Mouse (Mus musculus) heart, embryonic 10.5 days (tissue): ENCODE data around the gene Olfr1420. TPM values are rescaled to one million over a fixed set of nuclear protein-coding genes. Genes with fewer than 3 reads are reported as not detected.
"Not testable (repeated sequence)": the region's sequence is repeated elsewhere in the genome, so short reads cannot be mapped to it uniquely, and the experiment has no call there.

Experiments
- DNase-seq: peaks from one replicate; pipeline ENCODE4 v3.0.0-alpha.2; 2017; ENCODE audit warnings: low spot score
- H3K27ac ChIP-seq: fragments of 300-500 bp; sonication (generic); 2 replicates; pipeline ENCODE4 v1.5.1; 2016; ENCODE audit warnings: mild to moderate bottlenecking
- H3K27me3 ChIP-seq: fragments of 300-500 bp; sonication (generic); 2 replicates; pipeline ENCODE4 v1.6.1; 2016; ENCODE audit warnings: mild to moderate bottlenecking; ENCODE audit not compliant: poor library complexity, insufficient read depth, severe bottlenecking
- H3K36me3 ChIP-seq: fragments of 300-500 bp; sonication (generic); 2 replicates; pipeline ENCODE4 v1.6.1; 2016; ENCODE audit warnings: mild to moderate bottlenecking, moderate library complexity
- H3K4me1 ChIP-seq: fragments of 300-500 bp; sonication (generic); 2 replicates; pipeline ENCODE4 v1.6.1; 2016; ENCODE audit warnings: mild to moderate bottlenecking
- H3K4me3 ChIP-seq: fragments of 300-500 bp; sonication (generic); 2 replicates; pipeline ENCODE4 v1.5.1; 2016; ENCODE audit warnings: mild to moderate bottlenecking, moderate library complexity
- H3K9me3 ChIP-seq: fragments of 300-500 bp; sonication (generic); 2 replicates; pipeline ENCODE4 v1.6.1; 2016; ENCODE audit warnings: mild to moderate bottlenecking, moderate library complexity
- WGBS: fragments of 180-500 bp; shearing (Covaris S2); methylation state at CpG from one replicate; pipeline ENCODE4 v1.1.7; 2016; 5-methylcytosine and 5-hydroxymethylcytosine counted together
- microRNA-seq: library from miRNA; unstranded; fragments of <30 nt; microRNA quantifications from one replicate; pipeline ENCODE4, GENCODE M21; 2017
- polyA plus RNA-seq: library from polyadenylated mRNA; unstranded; fragments of >200 nt; fragmentation: Nextera tagmentation; extraction: Ambion mirVana; gene quantifications from 2 replicates; pipeline ENCODE4 v1.2.1, GENCODE M21; 2016

Gene Olfr1420
- polyA plus RNA-seq, 1 experiment from 2014 or later: 0.11 TPM

DNA sequence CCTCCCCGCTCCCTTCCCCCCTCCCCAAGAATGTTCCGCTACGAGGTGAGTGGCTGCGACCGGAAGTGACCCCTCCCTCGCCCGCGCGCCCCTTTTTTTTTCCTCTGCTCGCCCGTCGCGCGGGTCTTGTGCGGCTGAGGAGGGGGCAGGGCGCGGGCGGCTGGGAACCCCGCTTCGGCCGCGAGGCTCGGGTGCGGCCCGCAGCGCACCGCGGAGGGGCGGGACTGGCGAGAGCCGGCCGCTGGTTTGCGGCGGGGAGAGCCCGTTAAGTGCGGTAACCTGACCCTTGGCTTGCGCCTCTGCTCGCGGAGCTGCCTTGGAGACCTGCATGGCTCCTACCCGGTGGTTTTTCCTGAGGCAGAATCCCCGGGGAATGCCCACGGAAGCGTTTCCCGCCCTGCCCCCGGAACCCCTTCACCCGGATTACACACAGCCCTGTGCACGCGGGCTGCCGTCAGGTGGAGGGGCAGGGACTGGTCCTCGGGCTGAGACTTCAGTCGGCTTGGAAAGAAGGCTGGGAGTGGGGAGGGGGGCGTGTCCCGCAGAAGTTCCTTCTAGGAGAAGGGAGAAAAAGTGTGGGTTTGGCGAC is 26.3 kb downstream of the Olfr1420 start:
- under 1% methylated on average over 49 of the region's 54 CpGs for WGBS
- Histone ChIP-seq H3K4me1 (peaks cover 12% of the 10 kb centered on the region; the same call in 1 of the 2 replicates), H3K4me3 (peak overlapping the region; percentile 83), H3K27ac (peak overlapping the region; percentile 96), H3K27me3 (no peaks in the 10 kb centered on the region), H3K36me3 (peaks cover 19% of the 10 kb centered on the region), H3K9me3 (no peaks in the 10 kb centered on the region)
- DNase-seq: peak; percentile 87

DNA sequence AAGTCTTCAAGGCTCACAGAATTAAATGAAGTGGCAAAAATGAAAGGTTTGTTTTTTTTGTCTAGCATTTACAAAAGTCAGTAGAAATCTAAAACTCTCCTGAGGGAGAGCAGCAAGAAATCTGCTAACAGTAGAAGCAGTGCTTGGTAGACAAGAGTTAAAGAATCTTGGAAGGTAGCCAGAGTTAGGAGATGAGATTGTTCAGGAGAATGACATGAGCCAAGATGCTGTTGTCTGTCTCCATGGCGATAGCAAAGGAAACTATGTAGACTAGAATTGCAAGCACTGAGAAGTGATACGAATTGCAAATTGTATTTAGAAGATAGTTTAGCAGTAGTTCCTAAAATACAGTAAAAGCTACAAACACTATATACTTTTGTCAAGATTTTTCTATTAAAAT is 29.4 kb downstream of the Olfr1420 start:
- H3K9me3 ChIP-seq: no peaks in the 10 kb centered on the region
- DNase-seq: no peak
- no peaks in the 10 kb centered on the region for H3K27me3 ChIP-seq
- H3K4me3 ChIP-seq: no peak overlapping the region
- 49% methylated on average over 2 of the region's 2 CpGs for WGBS
- peaks cover 12% of the 10 kb centered on the region; the same call in 1 of the 2 replicates for H3K4me1 ChIP-seq
- peaks cover 34% of the 10 kb centered on the region for H3K36me3 ChIP-seq
- no peak overlapping the region for H3K27ac ChIP-seq

DNA sequence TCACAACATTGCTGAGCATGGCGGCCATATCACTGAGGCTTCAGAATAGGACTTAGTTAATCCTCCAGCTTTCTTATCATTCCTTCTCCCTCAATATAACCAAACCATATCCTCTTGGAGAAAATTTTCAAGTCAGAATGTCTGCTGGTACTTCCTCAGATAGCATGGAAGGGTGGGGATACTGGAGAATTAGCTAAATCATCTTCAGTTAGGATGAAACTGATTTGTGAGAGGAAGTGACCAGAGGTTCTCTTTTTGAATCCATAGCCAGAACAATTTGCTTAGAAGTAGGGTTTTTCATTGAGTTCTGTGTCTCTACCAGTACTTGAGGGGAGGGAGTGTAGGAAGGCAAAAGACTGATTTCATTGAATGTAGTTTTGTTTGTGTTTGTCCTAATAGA is 35.7 kb downstream of the Olfr1420 start:
- Histone ChIP-seq H3K27me3 (no peaks in the 10 kb centered on the region), H3K36me3 (peaks cover 79% of the 10 kb centered on the region), H3K4me3 (no peak overlapping the region), H3K27ac (no peak overlapping the region), H3K4me1 (no peaks in the 10 kb centered on the region), H3K9me3 (no peaks in the 10 kb centered on the region)
- WGBS: 85% methylated on average over 1 of the region's 1 CpGs
- DNase-seq: no peak

DNA sequence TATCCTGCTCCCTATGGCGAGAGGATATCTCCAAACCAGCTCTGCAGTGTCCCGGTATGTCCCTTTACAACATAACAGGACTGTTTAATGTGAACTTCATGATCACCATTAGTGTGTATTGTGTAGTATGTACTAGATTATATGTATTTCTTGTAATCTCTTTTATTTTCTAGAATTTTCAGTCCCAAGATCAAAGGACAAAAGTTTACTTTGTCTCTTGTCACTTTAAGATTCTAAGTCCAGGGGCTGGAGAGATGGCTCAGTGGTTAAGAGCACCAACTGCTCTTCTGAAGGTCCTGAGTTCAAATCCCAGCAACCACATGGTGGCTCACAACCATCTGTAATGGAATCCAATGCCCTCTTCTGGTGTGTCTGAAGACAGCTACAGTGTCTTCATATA is 36.1 kb downstream of the Olfr1420 start:
- H3K27me3 ChIP-seq, H3K4me1 ChIP-seq, H3K9me3 ChIP-seq, H3K4me3 ChIP-seq, DNase-seq, H3K27ac ChIP-seq: not testable (repeated sequence)
- WGBS: 94% methylated on average over 2 of the region's 2 CpGs
- H3K36me3 ChIP-seq: peaks cover 81% of the 10 kb centered on the region

DNA sequence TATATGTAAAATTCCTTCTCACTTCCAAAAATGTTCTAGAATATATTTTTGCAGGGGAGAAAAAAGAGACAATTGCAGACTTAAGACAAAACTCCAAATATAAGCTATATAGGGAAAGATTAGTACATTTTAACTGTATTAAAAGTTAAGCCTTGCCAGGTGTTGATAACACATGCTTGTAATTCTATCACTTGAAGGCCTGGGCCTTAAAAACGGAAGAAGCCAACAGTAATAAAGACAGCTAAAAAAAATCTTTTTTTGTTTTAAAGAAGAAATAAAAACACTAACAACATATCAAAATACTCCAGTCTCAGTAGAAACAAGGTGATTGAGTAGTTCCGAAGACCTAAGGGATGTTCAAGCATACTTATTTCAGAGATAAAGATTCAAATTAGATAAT is 40.0 kb downstream of the Olfr1420 start:
- WGBS: 84% methylated on average over 2 of the region's 2 CpGs
- Histone ChIP-seq H3K4me3 (no peak overlapping the region), H3K36me3 (peaks cover 96% of the 10 kb centered on the region), H3K27ac (no peak overlapping the region), H3K27me3 (no peaks in the 10 kb centered on the region), H3K4me1 (no peaks in the 10 kb centered on the region), H3K9me3 (no peaks in the 10 kb centered on the region)
- DNase-seq: no peak

DNA sequence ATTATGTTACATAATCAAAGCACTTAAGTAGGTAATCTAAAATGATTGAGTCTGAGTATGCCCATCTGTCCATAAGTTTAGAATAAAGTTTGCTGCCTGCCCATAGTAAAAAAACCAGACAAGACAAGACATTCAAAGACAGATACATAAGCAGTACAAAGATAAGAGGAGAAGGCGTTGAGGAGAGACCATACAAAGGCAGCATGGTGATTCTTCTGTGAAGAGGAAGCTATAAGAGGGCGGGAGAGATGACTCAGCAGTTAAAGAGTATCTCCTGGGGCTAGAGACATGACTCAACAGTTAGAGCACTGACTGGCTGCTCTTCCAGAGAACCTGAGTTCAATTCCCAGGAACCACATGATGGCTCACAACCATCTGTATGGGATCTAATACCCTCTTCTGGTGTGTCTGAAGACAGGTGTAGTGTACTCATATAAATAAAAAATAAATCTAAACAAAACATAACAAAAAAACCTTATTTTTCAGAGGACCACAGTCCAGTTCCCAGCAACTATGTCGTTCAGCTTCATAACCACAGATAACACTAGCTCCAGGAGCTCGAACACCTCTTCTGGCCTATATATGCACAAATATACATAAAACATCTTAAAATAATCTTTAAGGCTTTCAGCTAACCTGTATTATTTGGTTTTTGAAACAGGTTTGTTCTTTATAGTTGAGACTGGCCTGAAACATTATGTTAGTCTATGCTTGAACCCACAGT is 41.8 kb downstream of the Olfr1420 start:
- H3K36me3 ChIP-seq: peaks cover 98% of the 10 kb centered on the region
- no peak for DNase-seq
- WGBS: 71% methylated on average over 4 of the region's 4 CpGs
- H3K4me1 ChIP-seq: no peaks in the 10 kb centered on the region
- H3K4me3 ChIP-seq: no peak overlapping the region
- H3K27me3 ChIP-seq: no peaks in the 10 kb centered on the region
- no peaks in the 10 kb centered on the region for H3K9me3 ChIP-seq
- H3K27ac ChIP-seq: no peak overlapping the region

DNA sequence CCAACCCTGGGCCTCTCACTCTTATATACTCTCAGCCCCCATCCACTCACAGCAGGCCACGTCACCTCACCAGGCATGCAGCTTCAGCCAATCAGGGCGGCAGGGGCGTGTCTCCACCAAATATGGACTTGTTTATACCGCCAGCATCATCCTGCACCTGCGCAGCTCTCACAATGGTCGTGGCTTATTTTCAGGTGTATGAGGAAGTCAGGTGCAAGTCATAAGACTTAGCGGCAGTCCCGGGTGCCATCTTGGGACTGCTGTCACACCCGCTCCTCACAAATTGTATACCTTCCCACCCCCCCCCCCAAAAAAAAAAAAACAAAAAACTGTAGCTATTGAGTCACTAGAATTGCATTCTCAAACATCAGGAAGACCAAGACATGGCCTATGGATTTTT is 60.1 kb downstream of the Olfr1420 start:
- peaks cover 45% of the 10 kb centered on the region for H3K36me3 ChIP-seq
- DNase-seq: not testable (repeated sequence)

More for the DNA sequence above, 60.1 kb downstream of the Olfr1420 start:
- H3K4me3 ChIP-seq, H3K4me1 ChIP-seq, H3K9me3 ChIP-seq, H3K27me3 ChIP-seq, H3K27ac ChIP-seq: not testable (repeated sequence)
- 97% methylated on average over 9 of the region's 9 CpGs for WGBS

Small RNA genes within 50 kb of the gene (microRNA-seq; reads per million reads assigned to microRNA genes)
- 9.8 reads per million, percentile 24 among the genes with 10 or more reads in this experiment for gene Mir6994

Other genes starting within 250 kb of the Olfr1420 start
- not detected in 2 replicates for gene Ms4a3, start 245.7 kb upstream of the Olfr1420 start, polyA plus RNA-seq
- gene Oosp2, start 226.0 kb upstream of the Olfr1420 start, polyA plus RNA-seq: not detected in 2 replicates
- not detected in 2 replicates for gene Oosp1, start 195.4 kb upstream of the Olfr1420 start, polyA plus RNA-seq
- gene Oosp3, start 189.5 kb upstream of the Olfr1420 start, polyA plus RNA-seq: not detected in 2 replicates
- not detected in 2 replicates for gene Gif, start 139.0 kb upstream of the Olfr1420 start, polyA plus RNA-seq
- 73.0 and 74.7 TPM in 2 replicates for gene Mrpl16, start 116.2 kb upstream of the Olfr1420 start, polyA plus RNA-seq
- 7.5 and 11.6 TPM in 2 replicates for gene Stx3, start 67.2 kb upstream of the Olfr1420 start, polyA plus RNA-seq
- not detected in 2 replicates for gene Olfr1417, start 47.3 kb upstream of the Olfr1420 start, polyA plus RNA-seq
- gene Olfr1418, start 25.5 kb upstream of the Olfr1420 start, polyA plus RNA-seq: not detected in 2 replicates
- gene Olfr1419, start 11.5 kb upstream of the Olfr1420 start, polyA plus RNA-seq: not detected in 2 replicates
- 19.8 and 20.6 TPM in 2 replicates for gene Patl1, start 25.8 kb downstream of the Olfr1420 start, polyA plus RNA-seq
- 4.7 and 5.8 TPM in 2 replicates for gene Osbp, start 79.4 kb downstream of the Olfr1420 start, polyA plus RNA-seq
- gene Olfr1423, start 154.8 kb downstream of the Olfr1420 start, polyA plus RNA-seq: 0.05 TPM in 1 of 2 replicates, not detected in the other
- gene Olfr1424, start 176.1 kb downstream of the Olfr1420 start, polyA plus RNA-seq: not detected in 2 replicates
- gene Olfr1425, start 191.2 kb downstream of the Olfr1420 start, polyA plus RNA-seq: not detected in 2 replicates
- not detected in 2 replicates for gene Olfr1426, start 205.4 kb downstream of the Olfr1420 start, polyA plus RNA-seq
- not detected in 2 replicates for gene Olfr1427, start 216.8 kb downstream of the Olfr1420 start, polyA plus RNA-seq
- gene Olfr1428, start 229.3 kb downstream of the Olfr1420 start, polyA plus RNA-seq: not detected in 2 replicates
- gene Olfr76, start 236.6 kb downstream of the Olfr1420 start, polyA plus RNA-seq: not detected in 2 replicates